Mouse (Mus musculus) thymus, adult 2 months (tissue): ENCODE measurements at regions not wholly inside any gene's neighbourhood (a gene's known extent, or its start where the extent isn't known, plus 50 kb on each side); places are given as distances from the start of the nearest gene placed in this dataset.

ENCODE experiments used
- CTCF ChIP-seq: fragments of 200-500 bp; IDR thresholded peaks from 2 replicates; pipeline ENCODE4 v1.5.1; 2012; ENCODE audit warnings: mild to moderate bottlenecking, control low read depth, low read length, moderate library complexity, borderline replicate concordance; ENCODE audit not compliant: control insufficient read depth, poor library complexity, insufficient read depth; ENCODE audit errors: extremely low read depth
- POLR2A ChIP-seq: fragments of 200-500 bp; IDR thresholded peaks from 2 replicates; pipeline ENCODE4 v1.6.1; 2012; ENCODE audit warnings: mild to moderate bottlenecking, low read length, control low read depth, moderate library complexity; ENCODE audit not compliant: control insufficient read depth, poor library complexity, insufficient read depth; ENCODE audit errors: extremely low read depth

DNA sequence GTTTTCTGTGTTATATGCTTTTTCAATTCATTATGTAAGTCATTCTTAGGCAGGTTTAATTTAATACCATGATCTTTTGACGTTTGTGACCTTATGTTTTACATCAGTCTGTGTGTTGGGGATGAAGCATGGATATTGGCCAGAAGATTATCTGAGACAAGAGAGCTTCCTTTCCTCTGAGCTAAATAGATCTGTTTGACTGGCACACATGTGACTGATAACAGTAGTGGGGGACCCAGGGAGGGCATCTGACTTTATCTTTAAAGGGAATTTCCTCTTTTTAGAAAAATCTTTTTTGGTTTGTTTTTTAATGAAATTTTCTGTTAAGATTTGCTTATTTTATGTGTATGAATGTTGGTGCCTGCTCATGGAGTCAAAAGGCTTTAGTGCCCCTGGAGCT is 107.7 kb downstream of the Gm9733 start:
- no peak for TF ChIP-seq CTCF
- no peak for TF ChIP-seq POLR2A
